In the genomic region with DNA sequence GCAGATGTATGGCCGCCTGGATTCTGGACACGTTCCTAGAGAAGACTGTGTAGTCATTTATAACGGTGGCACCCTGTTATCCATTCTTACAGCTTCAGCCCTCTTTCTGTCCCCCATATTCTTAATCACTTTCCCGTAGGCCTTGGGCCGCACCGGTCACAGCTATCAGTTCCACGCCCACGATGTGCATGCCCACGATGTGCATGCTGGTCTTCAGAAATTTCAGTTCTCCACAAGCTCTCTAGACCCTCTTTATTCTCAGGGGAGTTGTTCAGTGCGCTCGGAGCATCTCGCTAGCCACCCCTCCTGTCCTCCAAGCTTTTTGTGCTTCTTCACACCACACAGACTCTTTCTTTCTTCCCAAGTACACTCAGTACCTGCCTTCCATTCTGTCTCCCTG, we compare ENCODE assay signal across 9 mouse cellular contexts.
DNase-seq lines count a peak whose midpoint lies in the region; ATAC-seq and TF ChIP-seq lines count a peak whose summit lies in the region.
"Had no signal": no experiment of that assay in that cellular context is flagged by ENCODE, and none has a peak within 500 bp of the region (broad histone marks: within the 10 kb centered on the region; RNA-seq: fewer than 3 reads in every experiment).

No protein-coding gene starts in this region.

- no peak overlapping the region for H3K4me2 ChIP-seq in hindbrain, embryonic 11.5 days (replicated peaks; ENCODE audit: low read depth, low read length)
- no peak overlapping the region for H3K4me2 ChIP-seq in midbrain, embryonic 12.5 days (replicated peaks)
- no peak overlapping the region for H3K4me2 ChIP-seq in midbrain, embryonic 14.5 days (ENCODE audit: low read length)
- peak overlapping the region; percentile 35; the same call in 1 of the 2 replicates for H3K4me2 ChIP-seq in hindbrain, postnatal 0 days (ENCODE audit: low read depth, low read length)
- H3K4me2 ChIP-seq in stomach, postnatal 0 days (replicated peaks; ENCODE audit: low read depth), result no peak overlapping the region
- H3K4me2 ChIP-seq in forebrain, embryonic 16.5 days (ENCODE audit: low read length), result no peak overlapping the region

- H3K4me1 ChIP-seq in hindbrain, embryonic 10.5 days (replicated peaks), result peaks cover 53% of the 10 kb centered on the region
- H3K4me1 ChIP-seq in hindbrain, embryonic 11.5 days (replicated peaks; ENCODE audit: control insufficient read depth, insufficient read depth, low read length), result no peaks in the 10 kb centered on the region; the same call in none of the 2 replicates
- peaks cover 32% of the 10 kb centered on the region for H3K4me1 ChIP-seq in midbrain, embryonic 12.5 days
- H3K4me1 ChIP-seq in midbrain, embryonic 14.5 days (ENCODE audit: control insufficient read depth, insufficient read depth, low read length), result peaks cover 37% of the 10 kb centered on the region
- 0 out of 2 replicates have a peak, but pooled peaks cover 3% of the 10 kb centered on the region for H3K4me1 ChIP-seq in hindbrain, postnatal 0 days (ENCODE audit: insufficient read depth, low read length)
- H3K4me1 ChIP-seq in stomach, postnatal 0 days (replicated peaks; ENCODE audit: control insufficient read depth, insufficient read depth), result no peaks in the 10 kb centered on the region
- peaks cover 4% of the 10 kb centered on the region for H3K4me1 ChIP-seq in forebrain, embryonic 16.5 days (replicated peaks; ENCODE audit: control insufficient read depth, insufficient read depth, low read length)

- no peak overlapping the region for H3K9ac ChIP-seq in hindbrain, embryonic 11.5 days (ENCODE audit: low read depth, low read length)
- H3K9ac ChIP-seq in midbrain, embryonic 12.5 days (replicated peaks), result no peak overlapping the region
- H3K9ac ChIP-seq in midbrain, embryonic 14.5 days (replicated peaks; ENCODE audit: low read length), result no peak overlapping the region
- H3K9ac ChIP-seq in hindbrain, postnatal 0 days (replicated peaks; ENCODE audit: low read length), result no peak overlapping the region
- no peak overlapping the region for H3K9ac ChIP-seq in stomach, postnatal 0 days (ENCODE audit: low read length)
- no peak overlapping the region for H3K9ac ChIP-seq in forebrain, embryonic 16.5 days (replicated peaks; ENCODE audit: low read depth, low read length)
- H3K9ac ChIP-seq: liver, embryonic 14.5 days had no signal

- no peak for DNase-seq in hindbrain, embryonic 10.5 days (ENCODE audit: low spot score)
- no peak for DNase-seq in hindbrain, embryonic 11.5 days (ENCODE audit: low spot score)
- no peak for DNase-seq in midbrain, embryonic 14.5 days
- DNase-seq in hindbrain, postnatal 0 days (ENCODE audit: low spot score), result no peak
- DNase-seq in stomach, postnatal 0 days (ENCODE audit: low spot score), result no peak

- 81% methylated on average over 12 of the region's 12 CpGs for WGBS in hindbrain, embryonic 10.5 days
- 77% methylated on average over 12 of the region's 12 CpGs for WGBS in hindbrain, embryonic 11.5 days
- 78% methylated on average over 12 of the region's 12 CpGs for WGBS in midbrain, embryonic 12.5 days
- 83% methylated on average over 12 of the region's 12 CpGs for WGBS in midbrain, embryonic 14.5 days
- whole genome bisulfite sequencing in hindbrain, postnatal 0 days, result 72% methylated on average over 12 of the region's 12 CpGs
- 76% methylated on average over 12 of the region's 12 CpGs for WGBS in stomach, postnatal 0 days
- 84% methylated on average over 12 of the region's 12 CpGs for WGBS in forebrain, embryonic 16.5 days

- no peaks in the 10 kb centered on the region for H3K27me3 ChIP-seq in hindbrain, embryonic 10.5 days (ENCODE audit: insufficient read depth, poor library complexity, severe bottlenecking)
- no peaks in the 10 kb centered on the region for H3K27me3 ChIP-seq in hindbrain, embryonic 11.5 days (ENCODE audit: control insufficient read depth, insufficient read depth, low read length)
- H3K27me3 ChIP-seq in midbrain, embryonic 12.5 days, result no peaks in the 10 kb centered on the region
- H3K27me3 ChIP-seq in midbrain, embryonic 14.5 days (ENCODE audit: control insufficient read depth, insufficient read depth, low read length), result no peaks in the 10 kb centered on the region
- H3K27me3 ChIP-seq in hindbrain, postnatal 0 days (ENCODE audit: insufficient read depth, low read length), result no peaks in the 10 kb centered on the region
- H3K27me3 ChIP-seq in stomach, postnatal 0 days (ENCODE audit: control insufficient read depth, insufficient read depth, low read length), result no peaks in the 10 kb centered on the region
- peaks cover 20% of the 10 kb centered on the region for H3K27me3 ChIP-seq in forebrain, embryonic 16.5 days (replicated peaks; ENCODE audit: control insufficient read depth, insufficient read depth, low read length)

- peak overlapping the region; percentile 73; the same call in 1 of the 2 replicates for H3K27ac ChIP-seq in hindbrain, embryonic 10.5 days
- H3K27ac ChIP-seq in hindbrain, embryonic 11.5 days (ENCODE audit: low read depth, low read length), result no peak overlapping the region
- H3K27ac ChIP-seq in midbrain, embryonic 12.5 days (replicated peaks), result peak overlapping the region; percentile 35
- no peak overlapping the region for H3K27ac ChIP-seq in midbrain, embryonic 14.5 days (replicated peaks; ENCODE audit: low read depth, low read length)
- H3K27ac ChIP-seq in hindbrain, postnatal 0 days, result no peak overlapping the region
- H3K27ac ChIP-seq in stomach, postnatal 0 days (replicated peaks), result 0 out of 2 replicates have a peak overlapping the region, but pooled peaks have one; percentile 8
- H3K27ac ChIP-seq in forebrain, embryonic 16.5 days (ENCODE audit: low read length), result no peak overlapping the region
- H3K27ac ChIP-seq: liver, embryonic 14.5 days had no signal

- TF ChIP-seq EP300 in stomach, postnatal 0 days (optimal IDR thresholded peaks at IDR 0.05), result no peak

- ATAC-seq in hindbrain, embryonic 11.5 days (ENCODE audit: low FRiP score), result no peak
- ATAC-seq in midbrain, embryonic 12.5 days (ENCODE audit: low FRiP score, low read depth), result no peak
- no peak for ATAC-seq in midbrain, embryonic 14.5 days (ENCODE audit: low FRiP score, low TSS enrichment)
- ATAC-seq in hindbrain, postnatal 0 days, result no peak
- ATAC-seq in stomach, postnatal 0 days (ENCODE audit: low FRiP score, low TSS enrichment), result no peak
- ATAC-seq in forebrain, embryonic 16.5 days, result no peak
- ATAC-seq: forebrain, embryonic 14.5 days had no signal

- no peak overlapping the region for H3K4me3 ChIP-seq in hindbrain, embryonic 10.5 days
- no peak overlapping the region for H3K4me3 ChIP-seq in hindbrain, embryonic 11.5 days (ENCODE audit: low read depth, low read length)
- H3K4me3 ChIP-seq in midbrain, embryonic 12.5 days, result no peak overlapping the region
- H3K4me3 ChIP-seq in midbrain, embryonic 14.5 days (replicated peaks; ENCODE audit: low read depth, low read length), result no peak overlapping the region
- H3K4me3 ChIP-seq in hindbrain, postnatal 0 days (ENCODE audit: low read length), result no peak overlapping the region
- H3K4me3 ChIP-seq in stomach, postnatal 0 days (ENCODE audit: low read depth, low read length), result no peak overlapping the region
- no peak overlapping the region for H3K4me3 ChIP-seq in forebrain, embryonic 16.5 days (replicated peaks; ENCODE audit: low read length)

- no peaks in the 10 kb centered on the region for H3K9me3 ChIP-seq in hindbrain, embryonic 10.5 days
- no peaks in the 10 kb centered on the region for H3K9me3 ChIP-seq in hindbrain, embryonic 11.5 days (ENCODE audit: control insufficient read depth, low read length)
- H3K9me3 ChIP-seq in midbrain, embryonic 12.5 days, result no peaks in the 10 kb centered on the region
- H3K9me3 ChIP-seq in midbrain, embryonic 14.5 days (ENCODE audit: control insufficient read depth, low read length), result no peaks in the 10 kb centered on the region
- H3K9me3 ChIP-seq in hindbrain, postnatal 0 days (ENCODE audit: low read length), result no peaks in the 10 kb centered on the region
- no peaks in the 10 kb centered on the region for H3K9me3 ChIP-seq in stomach, postnatal 0 days (ENCODE audit: control insufficient read depth, low read length)
- no peaks in the 10 kb centered on the region for H3K9me3 ChIP-seq in forebrain, embryonic 16.5 days (ENCODE audit: control insufficient read depth, low read length)

- TF ChIP-seq CTCF in hindbrain, postnatal 0 days (IDR thresholded peaks at IDR 0.05; ENCODE audit: low read depth), result no peak
- no peak for TF ChIP-seq CTCF in stomach, postnatal 0 days (IDR thresholded peaks at IDR 0.05; ENCODE audit: low read depth)

- no peaks in the 10 kb centered on the region for H3K36me3 ChIP-seq in hindbrain, embryonic 10.5 days
- H3K36me3 ChIP-seq in hindbrain, embryonic 11.5 days (ENCODE audit: control insufficient read depth, insufficient read depth, low read length), result no peaks in the 10 kb centered on the region
- no peaks in the 10 kb centered on the region for H3K36me3 ChIP-seq in midbrain, embryonic 12.5 days
- no peaks in the 10 kb centered on the region for H3K36me3 ChIP-seq in midbrain, embryonic 14.5 days (ENCODE audit: control insufficient read depth, insufficient read depth, low read length)
- H3K36me3 ChIP-seq in hindbrain, postnatal 0 days (ENCODE audit: insufficient read depth, low read length), result no peaks in the 10 kb centered on the region
- H3K36me3 ChIP-seq in stomach, postnatal 0 days (ENCODE audit: control insufficient read depth, insufficient read depth, low read length), result no peaks in the 10 kb centered on the region
- H3K36me3 ChIP-seq in forebrain, embryonic 16.5 days (ENCODE audit: control insufficient read depth, insufficient read depth), result no peaks in the 10 kb centered on the region

Comparison
In these comparisons a context has a peak if more than half of its experiments do, and no peak if none do; other contexts are left out.
1. H3K27ac ChIP-seq: peak in hindbrain, embryonic 10.5 days (single experiment), midbrain, embryonic 12.5 days (single experiment) and stomach, postnatal 0 days (single experiment); none in hindbrain, embryonic 11.5 days (single experiment), midbrain, embryonic 14.5 days (single experiment), hindbrain, postnatal 0 days (single experiment) and forebrain, embryonic 16.5 days (single experiment).